Mouse (Mus musculus) liver, embryonic 14.5 days (tissue): ENCODE measurements around the gene Aldh3b1.

ENCODE experiments used
- CTCF ChIP-seq: IDR thresholded peaks from 2 replicates; pipeline ENCODE4 v1.5.1; 2016; ENCODE audit warnings: antibody characterized with exemption, low read depth, control low read depth
- EP300 ChIP-seq: IDR thresholded peaks from 2 replicates; pipeline ENCODE4 v1.6.1; 2016; ENCODE audit warnings: antibody characterized with exemption, low read depth

DNA sequence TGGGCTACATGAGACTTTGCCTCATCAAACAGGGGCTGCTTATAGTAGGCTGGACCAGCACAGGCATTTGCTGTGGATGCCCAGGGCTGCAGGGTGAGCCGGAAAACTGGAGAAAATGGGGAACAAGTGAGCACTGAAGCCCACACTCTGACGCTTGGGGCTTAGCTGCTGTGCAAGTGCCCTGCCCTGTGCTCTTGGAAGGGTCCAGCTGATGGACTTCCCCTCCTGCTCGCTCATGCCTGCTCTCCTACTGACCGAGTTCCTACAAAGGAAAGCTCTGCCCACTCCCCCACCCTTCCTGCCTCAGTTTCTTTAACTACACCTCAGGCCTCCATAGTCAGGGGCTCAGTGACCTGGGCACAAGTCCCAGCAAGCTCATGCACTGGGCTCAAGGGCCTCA is 1.6 kb downstream of the Aldh3b1 start:
- no peak for TF ChIP-seq CTCF
- no peak for TF ChIP-seq EP300
